Mouse (Mus musculus) MEL (cell line): ENCODE measurements around the gene Zkscan17. TPM values are rescaled to one million over a fixed set of nuclear protein-coding genes. Genes with fewer than 3 reads are reported as not detected.

Experiments
- DNase-seq: peaks from one replicate; pipeline ENCODE4 v3.0.0; 2011; ENCODE audit warnings: low read depth, low spot score
- H3K27ac ChIP-seq: 2 replicates; pipeline ENCODE4 v1.5.1; 2012; ENCODE audit warnings: low read depth, mild to moderate bottlenecking, control low read depth, low read length, moderate library complexity; ENCODE audit not compliant: control insufficient read depth
- H3K27me3 ChIP-seq, 2 experiments: fragments of 150-350 bp in 1 of 2; sonication (generic) in 1 of 2; 2 replicates each; pipeline ENCODE4 v1.6.1; 2012; ENCODE audit warnings: low read length in 2 of 2, mild to moderate bottlenecking in 2 of 2, improper control_type of control experiment in 1 of 2, moderate library complexity in 1 of 2; ENCODE audit not compliant: insufficient read depth in 2 of 2, control insufficient read depth in 1 of 2
- H3K36me3 ChIP-seq, 2 experiments: 2 replicates each; pipeline ENCODE4 v1.6.1; 2012 to 2014; ENCODE audit warnings: low read length in 2 of 2, improper control_type of control experiment in 1 of 2, inconsistent platforms in 1 of 2, mild to moderate bottlenecking in 1 of 2; ENCODE audit not compliant: insufficient read depth in 2 of 2, control insufficient read depth in 1 of 2
- H3K4me1 ChIP-seq, 2 experiments: fragments of 150-350 bp in 1 of 2; sonication (generic) in 1 of 2; 2 replicates each; pipeline ENCODE4 v1.6.1; 2012; ENCODE audit warnings: low read length in 2 of 2, improper control_type of control experiment in 1 of 2, mild to moderate bottlenecking in 1 of 2; ENCODE audit not compliant: insufficient read depth in 2 of 2, control insufficient read depth in 1 of 2
- H3K4me3 ChIP-seq, 2 experiments: fragments of 150-350 bp in 1 of 2; sonication (generic) in 1 of 2; 2 replicates each; pipeline ENCODE4 v1.5.1; 2012; ENCODE audit warnings: low read depth in 2 of 2, low read length in 2 of 2, mild to moderate bottlenecking in 2 of 2, moderate library complexity in 2 of 2, control low read depth in 1 of 2, improper control_type of control experiment in 1 of 2; ENCODE audit not compliant: control insufficient read depth in 1 of 2, insufficient read depth in 1 of 2
- H3K79me2 ChIP-seq: 2 replicates; pipeline ENCODE4 v1.6.1; 2012; ENCODE audit warnings: mild to moderate bottlenecking, low read length, moderate library complexity; ENCODE audit not compliant: control insufficient read depth, poor library complexity, insufficient read depth
- H3K9ac ChIP-seq: 2 replicates; pipeline ENCODE4 v1.6.1; 2012; ENCODE audit warnings: low read depth, mild to moderate bottlenecking, control low read depth, low read length, moderate library complexity; ENCODE audit not compliant: control insufficient read depth, poor library complexity, severe bottlenecking
- H3K9me3 ChIP-seq: fragments of 150-350 bp; sonication (generic); replicated peaks from 2 replicates; pipeline ENCODE4 v1.6.1; 2012; ENCODE audit warnings: mild to moderate bottlenecking, low read length, improper control_type of control experiment, moderate library complexity; ENCODE audit not compliant: insufficient read depth
- CHD1 ChIP-seq: IDR thresholded peaks from 2 replicates; pipeline ENCODE4 v1.6.1; 2012; ENCODE audit warnings: low read depth, mild to moderate bottlenecking, inconsistent platforms, low read length, improper control_type of control experiment
- CTCF ChIP-seq, 3 experiments: IDR thresholded peaks in 2 of 3; conservative IDR thresholded peaks in 1 of 3; 2 replicates each; pipeline ENCODE4 v1.5.1; 2011 to 2012; ENCODE audit warnings: low read length in 3 of 3, low read depth in 2 of 3, mild to moderate bottlenecking in 2 of 3, improper control_type of control experiment in 1 of 3, inconsistent platforms in 1 of 3, mixed read lengths in 1 of 3, moderate library complexity in 1 of 3; ENCODE audit not compliant: control insufficient read depth in 1 of 3, insufficient read depth in 1 of 3, poor library complexity in 1 of 3, severe bottlenecking in 1 of 3
- E2F4 ChIP-seq: IDR thresholded peaks from 2 replicates; pipeline ENCODE4 v1.6.1; 2011; ENCODE audit warnings: low read depth, low read length, improper control_type of control experiment, borderline replicate concordance
- ELF1 ChIP-seq: IDR thresholded peaks from 2 replicates; pipeline ENCODE4 v1.6.1; 2014; ENCODE audit warnings: low read depth, mild to moderate bottlenecking, inconsistent platforms, low read length, improper control_type of control experiment, moderate library complexity
- EP300 ChIP-seq, 2 experiments: IDR thresholded peaks; 2 replicates each; pipeline ENCODE4 v1.6.1; 2011; ENCODE audit warnings: improper control_type of control experiment in 2 of 2, low read length in 2 of 2, low read depth in 1 of 2, mild to moderate bottlenecking in 1 of 2
- ETS1 ChIP-seq: IDR thresholded peaks from 2 replicates; pipeline ENCODE4 v1.6.1; 2012; ENCODE audit warnings: low read depth, mild to moderate bottlenecking, inconsistent platforms, low read length, improper control_type of control experiment, moderate library complexity
- GATA1 ChIP-seq: IDR thresholded peaks from 2 replicates; pipeline ENCODE4 v1.6.1; 2011; ENCODE audit warnings: low read depth, low read length, improper control_type of control experiment
- HCFC1 ChIP-seq: IDR thresholded peaks from 2 replicates; pipeline ENCODE4 v1.6.1; 2012; ENCODE audit warnings: low read depth, mild to moderate bottlenecking, inconsistent platforms, low read length, improper control_type of control experiment, moderate library complexity
- MAFK ChIP-seq: IDR thresholded peaks from 2 replicates; pipeline ENCODE4 v1.6.1; 2011; ENCODE audit warnings: low read depth, mild to moderate bottlenecking, low read length, improper control_type of control experiment, borderline replicate concordance
- MXI1 ChIP-seq: IDR thresholded peaks from 2 replicates; pipeline ENCODE4 v1.6.1; 2011; ENCODE audit warnings: mild to moderate bottlenecking, low read depth, low read length, improper control_type of control experiment
- MYC ChIP-seq: IDR thresholded peaks from 2 replicates; pipeline ENCODE4 v1.6.1; 2011; ENCODE audit warnings: low read depth, mild to moderate bottlenecking, low read length, improper control_type of control experiment, moderate library complexity
- NRF1 ChIP-seq: IDR thresholded peaks from 2 replicates; pipeline ENCODE4 v1.6.1; 2014; ENCODE audit warnings: low read depth, mild to moderate bottlenecking, inconsistent platforms, low read length, improper control_type of control experiment, moderate library complexity; ENCODE audit not compliant: poor library complexity, insufficient read depth, severe bottlenecking
- POLR2A ChIP-seq, 2 experiments: IDR thresholded peaks; 2 replicates each; pipeline ENCODE4 v1.6.1; 2011 to 2012; ENCODE audit warnings: low read length in 2 of 2, mild to moderate bottlenecking in 2 of 2, control low read depth in 1 of 2, improper control_type of control experiment in 1 of 2, low read depth in 1 of 2, moderate library complexity in 1 of 2; ENCODE audit not compliant: control insufficient read depth in 1 of 2, insufficient read depth in 1 of 2, poor library complexity in 1 of 2
- POLR2AphosphoS2 ChIP-seq: IDR thresholded peaks from 2 replicates; pipeline ENCODE4 v1.6.1; 2011; ENCODE audit warnings: low read length, improper control_type of control experiment
- RAD21 ChIP-seq: IDR thresholded peaks from 2 replicates; pipeline ENCODE4 v1.6.1; 2011; ENCODE audit warnings: mild to moderate bottlenecking, low read depth, low read length, improper control_type of control experiment
- RCOR1 ChIP-seq: IDR thresholded peaks from 2 replicates; pipeline ENCODE4 v1.6.1; 2012; ENCODE audit warnings: low read depth, mild to moderate bottlenecking, inconsistent platforms, low read length, improper control_type of control experiment
- SIN3A ChIP-seq: IDR thresholded peaks from 2 replicates; pipeline ENCODE4 v1.6.1; 2012; ENCODE audit warnings: low read length, improper control_type of control experiment, inconsistent platforms
- SMC3 ChIP-seq: IDR thresholded peaks from 2 replicates; pipeline ENCODE4 v1.6.1; 2011; ENCODE audit warnings: low read depth, low read length, improper control_type of control experiment
- TCF12 ChIP-seq: IDR thresholded peaks from 2 replicates; pipeline ENCODE4 v1.6.1; 2014; ENCODE audit warnings: low read depth, mild to moderate bottlenecking, inconsistent platforms, low read length, improper control_type of control experiment, moderate library complexity
- USF1 ChIP-seq: IDR thresholded peaks from 2 replicates; pipeline ENCODE4 v1.6.1; 2014; ENCODE audit warnings: low read depth, mild to moderate bottlenecking, inconsistent platforms, low read length, improper control_type of control experiment, moderate library complexity
- ZC3H11A ChIP-seq: IDR thresholded peaks from 2 replicates; pipeline ENCODE4 v1.6.1; 2012; ENCODE audit warnings: low read depth, mild to moderate bottlenecking, inconsistent platforms, low read length, improper control_type of control experiment
- ZKSCAN1 ChIP-seq: IDR thresholded peaks from 2 replicates; pipeline ENCODE4 v1.6.1; 2012; ENCODE audit warnings: low read depth, mild to moderate bottlenecking, inconsistent platforms, low read length, improper control_type of control experiment, moderate library complexity
- ZMIZ1 ChIP-seq: IDR thresholded peaks from 2 replicates; pipeline ENCODE4 v1.6.1; 2012; ENCODE audit warnings: low read depth, mild to moderate bottlenecking, inconsistent platforms, low read length, improper control_type of control experiment, moderate library complexity
- ZNF384 ChIP-seq: IDR thresholded peaks from 2 replicates; pipeline ENCODE4 v1.6.1; 2012; ENCODE audit warnings: low read depth, mild to moderate bottlenecking, inconsistent platforms, low read length, improper control_type of control experiment
- polyA plus RNA-seq, 2 experiments: library from polyadenylated mRNA; stranded (reverse) in 1 of 2; unstranded in 1 of 2; fragments of >175 nt in 1 of 2; fragments of >200 nt in 1 of 2; gene quantifications; 2 replicates each; pipeline versions ENCODE4 v1.2.1 to v1.2.4; 2012; ENCODE audit warnings: low replicate concordance in 2 of 2, low read depth in 1 of 2; ENCODE audit not compliant: insufficient read length in 2 of 2, insufficient read depth in 1 of 2, missing spikeins in 1 of 2
- total RNA-seq: library from RNA; depleted of rRNA; stranded (reverse); fragments of 300-350 nt; gene quantifications from 2 replicates; pipeline ENCODE4 v1.2.3, GENCODE M21; 2012

Zkscan17 gene
- total and polyA plus RNA-seq, 3 experiments, result 31.7 to 49.6 TPM; not detected in 1

DNA sequence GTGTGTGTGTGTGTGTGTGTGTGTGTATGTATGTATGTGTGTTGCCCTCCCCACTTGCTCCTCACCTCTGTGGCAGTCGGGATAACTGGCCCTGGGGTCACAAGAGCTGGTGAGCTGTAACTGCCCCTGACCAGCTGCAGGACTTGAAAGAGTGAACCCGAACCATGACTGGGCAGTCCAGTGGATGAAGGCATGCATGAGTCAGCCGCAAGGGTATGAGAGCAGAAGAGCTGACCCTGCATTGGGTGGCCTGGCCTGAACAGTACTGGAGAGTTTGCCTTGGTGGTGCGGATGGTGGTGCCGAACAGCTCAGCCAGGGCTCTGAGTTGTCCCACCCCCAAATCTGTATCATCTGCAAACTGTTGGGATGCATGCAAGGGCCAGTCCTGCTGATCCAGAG lies 5.0 kb upstream of the Zkscan17 start:
- Histone ChIP-seq H3K79me2 (no peaks in the 10 kb centered on the region), H3K36me3 (no peaks in the 10 kb centered on the region), H3K4me1 (no peaks in the 10 kb centered on the region), H3K9ac (no peak overlapping the region), H3K4me3 (no peak overlapping the region), H3K27ac (no peak overlapping the region), H3K27me3 (peaks cover 2% of the 10 kb centered on the region in 2 experiments; a peak in 1 of 4 replicates), H3K9me3 (no peaks in the 10 kb centered on the region)
- no peak for DNase-seq
- no peak for TF ChIP-seq ZNF384
- TF ChIP-seq MYC, result no peak
- no peak for TF ChIP-seq NRF1
- no peak for TF ChIP-seq USF1
- no peak for TF ChIP-seq CHD1
- no peak for TF ChIP-seq GATA1
- TF ChIP-seq SMC3, result no peak
- TF ChIP-seq POLR2A (IDR thresholded peaks at IDR 0.05; ENCODE audit: control insufficient read depth in 1 of 2, insufficient read depth in 1 of 2, low read depth in 1 of 2, low read length in 2 of 2, poor library complexity in 1 of 2), result no peak
- no peak for TF ChIP-seq MXI1

DNA sequence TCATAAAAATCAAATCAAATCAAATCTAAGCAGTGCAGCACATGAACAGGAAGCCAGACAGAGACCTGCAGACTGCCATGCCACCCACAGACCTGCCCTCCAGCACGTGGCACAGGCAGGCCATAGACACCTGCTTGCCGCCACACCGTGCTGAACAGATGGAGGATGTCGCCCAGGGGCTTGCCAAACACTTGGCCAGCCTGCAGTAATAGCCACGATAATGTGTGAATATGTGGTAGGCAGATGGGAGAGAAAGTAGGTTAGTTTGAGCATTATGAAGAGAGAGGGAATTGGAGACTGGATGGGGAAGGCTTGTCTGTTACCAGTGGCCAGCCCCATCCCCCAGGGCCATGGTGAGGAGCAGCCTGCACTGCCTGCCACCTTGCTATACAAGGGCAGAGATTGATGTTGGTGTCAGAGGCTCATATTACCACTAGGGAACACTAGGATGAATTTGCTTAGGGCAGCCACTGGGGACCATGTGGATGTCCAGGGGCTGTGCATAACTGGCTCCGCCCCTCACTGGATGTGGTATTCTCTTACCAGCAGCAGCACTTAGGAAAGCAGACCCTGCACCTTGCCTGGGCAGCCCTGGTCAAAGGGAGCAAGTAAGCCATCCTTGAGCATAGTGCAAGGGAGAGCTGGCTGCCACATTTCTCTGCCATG lies 4.5 kb upstream of the Zkscan17 start:
- Histone ChIP-seq H3K27ac (no peak overlapping the region), H3K79me2 (no peaks in the 10 kb centered on the region), H3K36me3 (no peaks in the 10 kb centered on the region), H3K4me3 (no peak overlapping the region), H3K9me3 (no peaks in the 10 kb centered on the region), H3K27me3 (peaks cover 2% of the 10 kb centered on the region in 2 experiments; a peak in 1 of 4 replicates), H3K4me1 (no peaks in the 10 kb centered on the region), H3K9ac (no peak overlapping the region)
- DNase-seq, result no peak
- no peak for TF ChIP-seq ZKSCAN1
- TF ChIP-seq USF1, result no peak
- TF ChIP-seq NRF1, result no peak
- no peak for TF ChIP-seq RAD21
- no peak for TF ChIP-seq HCFC1

DNA sequence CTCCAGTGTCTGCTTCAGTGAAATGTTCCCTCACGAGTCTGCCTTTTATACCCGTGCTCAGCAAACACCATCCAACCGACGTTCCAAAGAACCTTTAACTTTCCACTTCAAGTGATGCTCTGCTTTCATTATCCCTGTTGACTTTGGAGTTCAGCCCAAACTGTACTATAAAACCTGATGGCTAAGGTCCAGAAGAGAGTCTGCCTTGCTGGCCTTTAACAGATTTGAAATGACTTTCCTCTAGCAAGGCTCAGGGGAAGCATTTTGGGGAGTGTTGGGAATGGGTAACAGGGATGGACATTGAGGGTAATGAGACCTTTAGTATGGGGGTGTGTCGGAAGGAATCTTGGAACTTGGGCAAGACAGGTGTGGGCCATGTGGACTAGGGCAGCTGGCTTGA lies 3.7 kb upstream of the Zkscan17 start:
- Histone ChIP-seq H3K27ac (no peak overlapping the region), H3K4me3 (no peak overlapping the region), H3K79me2 (no peaks in the 10 kb centered on the region), H3K27me3 (peaks cover 2% of the 10 kb centered on the region in 2 experiments; a peak in 1 of 4 replicates)
- TF ChIP-seq SIN3A (no peak), POLR2AphosphoS2 (no peak), EP300 (IDR thresholded peaks at IDR 0.05; ENCODE audit: low read depth in 1 of 2, low read length in 2 of 2) (no peak), RCOR1 (no peak), ZMIZ1 (no peak), ELF1 (no peak), MYC (no peak), ZNF384 (no peak), TCF12 (no peak), ZC3H11A (no peak), CHD1 (no peak), CTCF (IDR thresholded peaks at IDR 0.05 in 2 of 3, conservative IDR thresholded peaks at IDR 0.05 in 1 of 3; ENCODE audit: control insufficient read depth in 1 of 3, insufficient read depth in 1 of 3, low read depth in 2 of 3, low read length in 3 of 3, poor library complexity in 1 of 3, severe bottlenecking in 1 of 3) (no peak), E2F4 (no peak), ETS1 (no peak), MAFK (no peak), HCFC1 (no peak)
- TF ChIP-seq, all 39 proteins: peak for 0
- Histone ChIP-seq H3K9me3 (no peaks in the 10 kb centered on the region), H3K36me3 (no peaks in the 10 kb centered on the region), H3K9ac (no peak overlapping the region), H3K4me1 (0 out of 4 replicates have a peak, but pooled peaks cover 0 to 2% of the 10 kb centered on the region in 2 experiments)
- no peak for DNase-seq
